Comparison of ENCODE assay signal across 30 mouse cellular contexts in the genomic region with DNA sequence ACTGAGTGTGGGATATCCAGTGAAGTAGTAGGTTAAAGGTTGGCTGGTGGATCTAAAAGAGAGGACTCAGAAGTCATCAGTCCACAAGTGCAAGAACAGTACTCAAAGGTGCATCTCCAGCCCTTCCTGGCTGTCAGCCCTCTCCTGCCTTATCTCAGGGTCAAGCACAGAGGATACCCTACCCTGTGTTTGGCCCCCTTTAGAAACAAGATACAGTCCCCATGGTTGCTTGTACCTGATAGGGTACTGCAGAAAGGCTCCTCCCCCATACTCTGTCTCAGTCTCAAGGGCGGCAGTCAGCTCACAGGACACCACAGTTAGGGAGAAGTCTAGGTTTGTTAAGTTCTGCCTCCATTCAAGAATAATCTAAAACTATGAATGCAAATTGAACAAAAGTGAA. TPM values are rescaled to one million over a fixed set of nuclear protein-coding genes. Genes with fewer than 3 reads are reported as not detected.
DNase-seq lines count a peak whose midpoint lies in the region; ATAC-seq and TF ChIP-seq lines count a peak whose summit lies in the region.
"Had no signal": no experiment of that assay in that cellular context is flagged by ENCODE, and none has a peak within 500 bp of the region (broad histone marks: within the 10 kb centered on the region; RNA-seq: fewer than 3 reads in every experiment).

No protein-coding gene starts in this region.

- H3K9me3 ChIP-seq in heart, embryonic 12.5 days (replicated peaks), result no peaks in the 10 kb centered on the region
- H3K9me3 ChIP-seq in heart, postnatal 0 days (replicated peaks; ENCODE audit: control insufficient read depth, low read length), result no peaks in the 10 kb centered on the region
- H3K9me3 ChIP-seq in liver, embryonic 13.5 days (replicated peaks), result no peaks in the 10 kb centered on the region
- H3K9me3 ChIP-seq: embryonic facial prominence, embryonic 13.5 days; forebrain, embryonic 10.5 days; forebrain, embryonic 15.5 days; hindbrain, embryonic 15.5 days; midbrain, embryonic 12.5 days; neural tube, embryonic 12.5 days had no signal

- no peak for TF ChIP-seq EP300 in heart, postnatal 0 days (IDR thresholded peaks at IDR 0.05; ENCODE audit: low read depth)

- peak overlapping the region; percentile 5; the same call in 1 of the 2 replicates for H3K4me3 ChIP-seq in heart, embryonic 12.5 days
- H3K4me3 ChIP-seq in heart, postnatal 0 days (ENCODE audit: low read depth, low read length), result no peak overlapping the region
- no peak overlapping the region for H3K4me3 ChIP-seq in liver, embryonic 13.5 days (replicated peaks)
- H3K4me3 ChIP-seq: embryonic facial prominence, embryonic 13.5 days; forebrain, embryonic 10.5 days; forebrain, embryonic 15.5 days; hindbrain, embryonic 15.5 days; midbrain, embryonic 12.5 days; myocyte; neural tube, embryonic 12.5 days had no signal

- peak overlapping the region; percentile 13; the same call in 1 of the 2 replicates for H3K9ac ChIP-seq in heart, embryonic 12.5 days
- no peak overlapping the region for H3K9ac ChIP-seq in heart, postnatal 0 days (replicated peaks; ENCODE audit: low read depth, low read length)
- H3K9ac ChIP-seq in liver, embryonic 13.5 days, result no peak overlapping the region
- H3K9ac ChIP-seq: embryonic facial prominence, embryonic 13.5 days; forebrain, embryonic 15.5 days; hindbrain, embryonic 15.5 days; midbrain, embryonic 12.5 days; neural tube, embryonic 12.5 days had no signal

- no peak for TF ChIP-seq CTCF in heart, postnatal 0 days (IDR thresholded peaks at IDR 0.05; ENCODE audit: low read depth)

- H3K27ac ChIP-seq in heart, embryonic 12.5 days (ENCODE audit: poor library complexity, severe bottlenecking), result peak overlapping the region; percentile 91
- peak overlapping the region; percentile 65 for H3K27ac ChIP-seq in heart, postnatal 0 days (ENCODE audit: low read depth)
- no peak overlapping the region for H3K27ac ChIP-seq in liver, embryonic 13.5 days
- H3K27ac ChIP-seq: embryonic facial prominence, embryonic 13.5 days; forebrain, embryonic 15.5 days; hindbrain, embryonic 15.5 days; midbrain, embryonic 12.5 days; neural tube, embryonic 12.5 days; stomach, postnatal 0 days had no signal

- H3K27me3 ChIP-seq in heart, embryonic 12.5 days (replicated peaks), result no peaks in the 10 kb centered on the region
- no peaks in the 10 kb centered on the region for H3K27me3 ChIP-seq in heart, postnatal 0 days (ENCODE audit: control insufficient read depth, insufficient read depth, low read length)
- no peaks in the 10 kb centered on the region for H3K27me3 ChIP-seq in liver, embryonic 13.5 days
- H3K27me3 ChIP-seq: embryonic facial prominence, embryonic 13.5 days; forebrain, embryonic 15.5 days; hindbrain, embryonic 15.5 days; midbrain, embryonic 12.5 days; neural tube, embryonic 12.5 days had no signal

- intact Hi-C loops in heart, postnatal 25 days (cut with DNase I), result loop anchor here (5.0 kb wide), 1 partner anchor 37 kb away; a partner anchor contains a TSS
- intact Hi-C loops in heart, postnatal 36 days (cut with DNase I), result no loop called here

- peak; percentile 77 for ATAC-seq in heart, embryonic 12.5 days (ENCODE audit: insufficient number of reproducible peaks, low FRiP score)
- ATAC-seq in heart, postnatal 0 days (ENCODE audit: insufficient read depth, low read depth), result peak; percentile 42; the same call in 1 of the 2 replicates
- peak; percentile 84 for ATAC-seq in liver, embryonic 13.5 days (ENCODE audit: low read depth)
- ATAC-seq in megakaryocyte-erythroid progenitor cell, adult 5-6 weeks (replicated peaks; ENCODE audit: low FRiP score, low TSS enrichment, poor library complexity, severe bottlenecking), result 0 out of 2 replicates have a peak, but pooled peaks have one; percentile 51
- ATAC-seq: activated CD4-positive, CD25-positive, alpha-beta regulatory T cell, adult 4 months; forebrain, embryonic 15.5 days; inflammation-experienced regulatory T-cells, adult 6 months had no signal

- WGBS in heart, embryonic 12.5 days, result 15% methylated on average over 1 of the region's 1 CpGs
- WGBS in heart, postnatal 0 days, result 19% methylated on average over 1 of the region's 1 CpGs
- 3% methylated on average over 1 of the region's 1 CpGs for WGBS in liver, embryonic 13.5 days (ENCODE audit: insufficient replicate concordance)

- no peaks in the 10 kb centered on the region for H3K36me3 ChIP-seq in heart, embryonic 12.5 days
- H3K36me3 ChIP-seq in heart, postnatal 0 days (replicated peaks; ENCODE audit: control insufficient read depth, insufficient read depth, low read length), result no peaks in the 10 kb centered on the region
- no peaks in the 10 kb centered on the region for H3K36me3 ChIP-seq in liver, embryonic 13.5 days
- H3K36me3 ChIP-seq: forebrain, embryonic 10.5 days; forebrain, embryonic 15.5 days; hindbrain, embryonic 15.5 days; midbrain, embryonic 12.5 days; neural tube, embryonic 12.5 days had no signal

- no peak for DNase-seq in heart, postnatal 25 days (ENCODE audit: low spot score)
- no peak for DNase-seq in heart, postnatal 0 days (ENCODE audit: low spot score)
- DNase-seq in heart, postnatal 36 days, result no peak
- DNase-seq in liver, embryonic 13.5 days, result peak; percentile 22
- DNase-seq in cerebellum, adult 8-10 months, result no peak
- DNase-seq: adrenal gland, adult 8-10 months; B cell, adult 2 months; cerebellum, adult 9-10 months; cerebellum, postnatal 36 days; embryo, embryonic 11 days; gastrocnemius, postnatal 25 days; kidney, adult 11 months; kidney, postnatal 14 days; layer of hippocampus, adult 9-11 months; lung, postnatal 36 days; right cerebral cortex, postnatal 4 days; thymus, adult 18-20 months; thymus, postnatal 25 days had no signal

- peaks cover 87% of the 10 kb centered on the region for H3K4me1 ChIP-seq in heart, embryonic 12.5 days (replicated peaks)
- peaks cover 83% of the 10 kb centered on the region for H3K4me1 ChIP-seq in heart, postnatal 0 days (ENCODE audit: control insufficient read depth, insufficient read depth)
- peaks cover 58% of the 10 kb centered on the region for H3K4me1 ChIP-seq in liver, embryonic 13.5 days (replicated peaks)

- peak overlapping the region; percentile 57 for H3K4me2 ChIP-seq in heart, embryonic 12.5 days
- H3K4me2 ChIP-seq in heart, postnatal 0 days (ENCODE audit: low read depth, low read length), result peak overlapping the region; percentile 28
- H3K4me2 ChIP-seq in liver, embryonic 13.5 days, result no peak overlapping the region
- H3K4me2 ChIP-seq: embryonic facial prominence, embryonic 13.5 days; forebrain, embryonic 15.5 days; hindbrain, embryonic 15.5 days; midbrain, embryonic 12.5 days; neural tube, embryonic 12.5 days had no signal

RNA-seq across cellular contexts. Expression of a gene that starts 37.8 kb away (rescaled TPM):
- polyA plus RNA-seq in heart, embryonic 12.5 days (2016; fragmentation: Nextera tagmentation; extraction: Ambion mirVana), result 28.0 and 29.5 TPM in 2 replicates
- 10 to 100 TPM; 23.2 to 26.2 TPM for total RNA-seq in heart, postnatal 25 days (2021)
- total RNA-seq in heart, postnatal 0 days (2014; rRNA removed; ENCODE audit: low replicate concordance), result 45.9 and 53.4 TPM in 2 replicates
- 12.3 and 12.6 TPM in 2 replicates for polyA plus RNA-seq in heart, postnatal 0 days (2015; fragmentation: Nextera tagmentation; extraction: Ambion mirVana)
- total RNA-seq in heart, postnatal 36 days (2021), result 10 to 100 TPM; 21.9 to 24.4 TPM
- polyA plus RNA-seq in liver, embryonic 13.5 days (2015; fragmentation: Nextera tagmentation; extraction: Ambion mirVana), result 1.9 and 2.6 TPM in 2 replicates
- total RNA-seq in megakaryocyte-erythroid progenitor cell, adult 5-6 weeks (2014; fragmentation: Nextera tagmentation), result 0.57 and 1.4 TPM in 2 replicates
- 0.42 and 0.99 TPM in 2 replicates for total RNA-seq in megakaryocyte-erythroid progenitor cell, adult 5-6 weeks (2017)

Comparison
In these comparisons a context has a peak if more than half of its experiments do, and no peak if none do; other contexts are left out.
1. RNA of a gene that starts 37.8 kb away (total RNA-seq): 45.9 to 53.4 TPM in heart, postnatal 0 days, 23.2 to 26.2 TPM in heart, postnatal 25 days and 21.9 to 24.4 TPM in heart, postnatal 36 days; 0.42 to 1.4 TPM in megakaryocyte-erythroid progenitor cell, adult 5-6 weeks; every median in the first group is over 4 times any median in the second.
2. Peak in every context shown above with its lines, with median percentiles within 50 percentile points of each other: ATAC-seq.